Mouse (Mus musculus) hindbrain, embryonic 15.5 days (tissue): ENCODE data around the gene Dmrt3. TPM values are rescaled to one million over a fixed set of nuclear protein-coding genes. Genes with fewer than 3 reads are reported as not detected.

Source experiments
- ATAC-seq: fragments of 200-750 bp; cut with Nextera tagmentation; 2 replicates; pipeline ENCODE4 v1.8.0; 2017; ENCODE audit warnings: low read depth, moderate number of reproducible peaks, moderate TSS enrichment; ENCODE audit not compliant: low FRiP score
- H3K27ac ChIP-seq: fragments of 300-500 bp; sonication (generic); replicated peaks from 2 replicates; pipeline ENCODE4 v1.5.1; 2015; ENCODE audit warnings: mild to moderate bottlenecking, inconsistent platforms
- H3K27me3 ChIP-seq: fragments of 300-500 bp; sonication (generic); 2 replicates; pipeline ENCODE4 v1.6.1; 2015; ENCODE audit warnings: control low read depth, inconsistent platforms
- H3K36me3 ChIP-seq: fragments of 300-500 bp; sonication (generic); 2 replicates; pipeline ENCODE4 v1.6.1; 2015; ENCODE audit warnings: control low read depth, inconsistent platforms
- H3K4me1 ChIP-seq: fragments of 300-500 bp; sonication (generic); replicated peaks from 2 replicates; pipeline ENCODE4 v1.6.1; 2015; ENCODE audit warnings: control low read depth, inconsistent platforms
- H3K4me2 ChIP-seq: fragments of 300-500 bp; sonication (generic); 2 replicates; pipeline ENCODE4 v1.6.1; 2015; ENCODE audit warnings: moderate library complexity, mild to moderate bottlenecking, inconsistent platforms
- H3K4me3 ChIP-seq: fragments of 300-500 bp; sonication (generic); 2 replicates; pipeline ENCODE4 v1.5.1; 2015; ENCODE audit warnings: mild to moderate bottlenecking, inconsistent platforms
- H3K9ac ChIP-seq: fragments of 300-500 bp; sonication (generic); 2 replicates; pipeline ENCODE4 v1.6.1; 2015; ENCODE audit warnings: inconsistent platforms
- H3K9me3 ChIP-seq: fragments of 300-500 bp; sonication (generic); 2 replicates; pipeline ENCODE4 v1.6.1; 2016; ENCODE audit warnings: control low read depth, inconsistent platforms
- WGBS: fragments of 180-500 bp; shearing (Covaris S2); methylation state at CpG from one replicate; pipeline ENCODE4 v1.1.7; 2015; 5-methylcytosine and 5-hydroxymethylcytosine counted together
- polyA plus RNA-seq: library from polyadenylated mRNA; unstranded; fragments of >200 nt; fragmentation: Nextera tagmentation; extraction: Ambion mirVana; gene quantifications from 2 replicates; pipeline ENCODE4 v1.2.1, GENCODE M21; 2015

The Dmrt3 gene
- 0.38 and 0.49 TPM in 2 replicates for polyA plus RNA-seq

- under 1% methylated on average over 27 of the region's 29 CpGs for WGBS
- no peak within 1 kb of the TSS for H3K9ac ChIP-seq
- peaks cover 21% of the 10 kb centered on the region for H3K4me1 ChIP-seq
- H3K4me2 ChIP-seq = peak within 1 kb of the TSS; percentile 48
- no peak within 1 kb of the TSS for H3K27ac ChIP-seq
- ATAC-seq = no peak
- no peaks in the 10 kb centered on the region for H3K36me3 ChIP-seq
- peak within 1 kb of the TSS; percentile 16 for H3K4me3 ChIP-seq
- H3K27me3 ChIP-seq = peaks cover 87% of the 10 kb centered on the region
- no peaks in the 10 kb centered on the region for H3K9me3 ChIP-seq
These were observed at the start of gene Dmrt3 for GRCm38 (mm10) chr19:25610015-25610410. Gene Dmrt3, plus strand, starts transcription at chr19:25610301.

DNA sequence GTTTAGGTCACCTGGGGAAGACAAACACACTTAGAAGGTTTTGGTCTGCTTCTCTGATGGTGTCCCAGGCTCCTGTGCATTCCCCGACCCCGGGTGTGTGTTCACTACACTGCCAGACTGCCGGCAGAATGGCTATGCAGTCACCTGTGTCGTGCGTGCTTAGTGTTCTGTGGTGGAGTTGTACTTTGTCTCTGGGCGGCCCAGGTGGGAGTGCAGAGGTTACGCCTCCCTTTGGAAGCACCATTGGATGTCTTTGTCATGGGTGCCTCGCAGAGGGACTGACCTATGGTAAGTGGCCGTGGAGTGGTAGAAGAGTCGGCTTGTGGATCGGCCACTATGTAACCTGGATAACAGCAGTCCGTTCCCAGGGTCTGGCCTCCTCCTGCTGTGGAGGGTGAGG lies 45.7 kb upstream of the Dmrt3 start:
- H3K27ac ChIP-seq = no peak overlapping the region
- H3K4me3 ChIP-seq = no peak overlapping the region
- no peak for ATAC-seq
- H3K9ac ChIP-seq = no peak overlapping the region
- H3K9me3 ChIP-seq = peaks cover 6% of the 10 kb centered on the region; the same call in 1 of the 2 replicates
- H3K36me3 ChIP-seq = no peaks in the 10 kb centered on the region
- H3K4me1 ChIP-seq = no peaks in the 10 kb centered on the region
- H3K27me3 ChIP-seq = 0 out of 2 replicates have a peak, but pooled peaks cover 2% of the 10 kb centered on the region
- WGBS = 83% methylated on average over 12 of the region's 12 CpGs
- no peak overlapping the region for H3K4me2 ChIP-seq

DNA sequence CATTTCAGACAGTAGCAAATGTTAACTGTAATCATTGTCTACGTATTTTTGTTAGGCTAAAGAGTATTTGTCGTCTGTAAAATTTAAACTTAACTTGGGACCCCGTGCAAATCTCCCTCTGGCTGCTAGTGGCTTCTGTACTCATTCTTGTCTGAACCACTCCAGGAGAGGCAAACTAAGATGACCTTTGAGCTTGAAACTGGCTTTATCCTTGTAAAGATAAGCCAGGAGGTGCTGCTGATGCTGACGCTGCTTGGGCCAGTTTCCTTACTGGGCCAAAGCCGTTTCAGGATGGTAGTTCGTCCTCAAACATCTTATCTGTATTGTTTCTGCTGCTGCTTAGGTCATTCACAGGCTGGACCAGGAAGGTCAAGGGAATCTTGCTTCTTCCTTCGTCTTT lies 40.3 kb upstream of the Dmrt3 start:
- 90% methylated on average over 7 of the region's 7 CpGs for WGBS

GRCm38 (mm10) chr19:25574431-25574830 lies 35.7 kb upstream of the Dmrt3 start:
- 0 out of 2 replicates have a peak, but pooled peaks cover 4% of the 10 kb centered on the region for H3K4me1 ChIP-seq
- peaks cover 42% of the 10 kb centered on the region for H3K27me3 ChIP-seq
- no peak for ATAC-seq
- no peak overlapping the region for H3K4me2 ChIP-seq
- no peak overlapping the region for H3K4me3 ChIP-seq
- H3K36me3 ChIP-seq = no peaks in the 10 kb centered on the region
- H3K9ac ChIP-seq = no peak overlapping the region
- no peaks in the 10 kb centered on the region for H3K9me3 ChIP-seq
- no peak overlapping the region for H3K27ac ChIP-seq
- 53% methylated on average over 10 of the region's 10 CpGs for WGBS

More for the DNA sequence above, 40.3 kb upstream of the Dmrt3 start:
- H3K4me2 ChIP-seq = no peak overlapping the region
- H3K9ac ChIP-seq = no peak overlapping the region
- H3K4me3 ChIP-seq = no peak overlapping the region
- H3K36me3 ChIP-seq = no peaks in the 10 kb centered on the region
- H3K27me3 ChIP-seq = peaks cover 24% of the 10 kb centered on the region
- ATAC-seq = no peak
- no peaks in the 10 kb centered on the region for H3K9me3 ChIP-seq
- H3K27ac ChIP-seq = no peak overlapping the region
- H3K4me1 ChIP-seq = no peaks in the 10 kb centered on the region

DNA sequence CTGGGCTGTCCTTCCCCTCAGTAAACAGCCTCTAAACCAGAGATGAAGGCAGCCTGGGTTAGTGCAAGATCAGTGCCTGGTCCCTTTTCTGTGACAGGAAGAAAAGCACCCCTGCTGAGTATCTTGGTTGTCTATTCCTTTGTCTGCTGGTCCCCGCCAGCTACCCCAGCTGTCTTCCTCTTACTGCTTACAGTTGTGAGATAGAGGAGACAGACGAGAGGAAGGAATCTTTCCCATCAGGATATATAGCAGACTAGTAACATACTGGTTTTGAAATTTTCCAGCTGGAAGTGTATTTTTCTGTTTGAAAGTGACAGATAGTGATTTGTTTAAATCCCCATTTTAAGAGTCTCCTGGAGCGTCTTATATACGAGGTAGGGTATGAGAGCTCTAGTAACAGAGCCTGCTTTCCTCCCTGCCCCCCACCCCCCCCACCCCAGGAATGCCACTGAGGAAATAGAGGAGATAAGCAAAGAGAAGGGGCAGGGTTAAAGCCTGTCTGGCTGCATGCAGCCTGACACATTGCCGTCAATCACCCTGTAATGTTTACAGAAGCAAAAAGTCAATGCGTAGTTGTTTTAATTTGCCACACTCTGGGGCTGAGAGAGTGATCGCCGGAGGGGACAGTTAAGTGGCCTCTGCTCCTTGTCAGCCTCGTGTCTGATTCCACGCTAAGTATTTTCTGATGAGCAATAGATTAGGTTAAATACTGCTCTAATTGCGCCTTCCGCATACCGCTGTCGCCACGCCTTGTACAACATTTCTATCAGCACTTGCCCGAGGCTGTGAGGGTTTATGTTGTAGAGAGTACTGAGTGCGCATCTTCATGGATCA lies 34.9 kb upstream of the Dmrt3 start:
- H3K4me2 ChIP-seq = peak overlapping the region; percentile 29
- peaks cover 39% of the 10 kb centered on the region for H3K27me3 ChIP-seq
- no peak for ATAC-seq
- H3K9me3 ChIP-seq = no peaks in the 10 kb centered on the region
- no peak overlapping the region for H3K27ac ChIP-seq
- H3K4me3 ChIP-seq = no peak overlapping the region
- H3K36me3 ChIP-seq = no peaks in the 10 kb centered on the region
- WGBS = 15% methylated on average over 17 of the region's 17 CpGs
- no peak overlapping the region for H3K9ac ChIP-seq
- H3K4me1 ChIP-seq = 0 out of 2 replicates have a peak, but pooled peaks cover 4% of the 10 kb centered on the region

GRCm38 (mm10) chr19:25578358-25578757 lies 31.7 kb upstream of the Dmrt3 start:
- Histone ChIP-seq H3K4me1 (0 out of 2 replicates have a peak, but pooled peaks cover 4% of the 10 kb centered on the region), H3K9me3 (no peaks in the 10 kb centered on the region), H3K4me2 (no peak overlapping the region), H3K36me3 (no peaks in the 10 kb centered on the region), H3K27ac (no peak overlapping the region), H3K9ac (no peak overlapping the region), H3K4me3 (no peak overlapping the region), H3K27me3 (peaks cover 30% of the 10 kb centered on the region)
- ATAC-seq = no peak
- 95% methylated on average over 2 of the region's 2 CpGs for WGBS

- Histone ChIP-seq H3K4me3 (no peak overlapping the region), H3K9ac (no peak overlapping the region), H3K27me3 (peaks cover 20% of the 10 kb centered on the region), H3K4me2 (no peak overlapping the region), H3K27ac (no peak overlapping the region), H3K36me3 (no peaks in the 10 kb centered on the region), H3K9me3 (no peaks in the 10 kb centered on the region), H3K4me1 (0 out of 2 replicates have a peak, but pooled peaks cover 4% of the 10 kb centered on the region)
- ATAC-seq = no peak
- 91% methylated on average over 2 of the region's 2 CpGs for WGBS
These were observed 30.7 kb upstream of the Dmrt3 start for GRCm38 (mm10) chr19:25579440-25579839.

GRCm38 (mm10) chr19:25597717-25598232 lies 12.3 kb upstream of the Dmrt3 start:
- Histone ChIP-seq H3K9ac (no peak overlapping the region), H3K27ac (no peak overlapping the region), H3K4me2 (no peak overlapping the region), H3K36me3 (no peaks in the 10 kb centered on the region), H3K27me3 (peaks cover 67% of the 10 kb centered on the region), H3K9me3 (no peaks in the 10 kb centered on the region), H3K4me1 (no peaks in the 10 kb centered on the region), H3K4me3 (no peak overlapping the region)
- whole genome bisulfite sequencing = 89% methylated on average over 3 of the region's 3 CpGs
- ATAC-seq = no peak

- 22% methylated on average over 4 of the region's 4 CpGs for WGBS
These were observed 11.5 kb upstream of the Dmrt3 start for GRCm38 (mm10) chr19:25598626-25599025.

DNA sequence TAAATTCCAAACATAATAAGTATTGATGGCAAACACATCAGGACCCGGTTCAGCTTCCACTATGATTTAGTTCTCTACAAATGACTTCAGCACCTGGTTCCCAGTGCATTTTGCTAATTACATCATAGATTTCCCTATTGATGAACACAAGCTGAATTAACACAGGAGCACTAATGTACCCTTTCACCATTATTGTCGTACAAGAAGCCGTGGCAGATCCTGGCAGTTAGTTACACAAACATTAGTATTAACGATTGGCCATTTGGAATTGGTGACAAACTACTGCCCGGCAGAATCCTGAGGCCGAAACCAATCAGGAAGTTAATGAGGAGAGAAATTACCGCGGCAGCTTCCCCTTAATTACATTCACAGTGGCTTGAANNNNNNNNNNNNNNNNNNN lies 8.1 kb upstream of the Dmrt3 start:
- H3K4me3 ChIP-seq = no peak overlapping the region
- no peak overlapping the region for H3K4me2 ChIP-seq
- H3K27me3 ChIP-seq = peaks cover 83% of the 10 kb centered on the region
- H3K27ac ChIP-seq = no peak overlapping the region
- H3K4me1 ChIP-seq = peaks cover 7% of the 10 kb centered on the region; the same call in 1 of the 2 replicates
- H3K9me3 ChIP-seq = no peaks in the 10 kb centered on the region
- 8% methylated on average over 8 of the region's 8 CpGs for WGBS
- H3K36me3 ChIP-seq = no peaks in the 10 kb centered on the region
- no peak for ATAC-seq
- no peak overlapping the region for H3K9ac ChIP-seq

More at GRCm38 (mm10) chr19:25598626-25599025, 11.5 kb upstream of the Dmrt3 start:
- Histone ChIP-seq H3K4me2 (no peak overlapping the region), H3K9ac (no peak overlapping the region), H3K4me3 (no peak overlapping the region), H3K9me3 (no peaks in the 10 kb centered on the region), H3K27ac (no peak overlapping the region), H3K36me3 (no peaks in the 10 kb centered on the region), H3K4me1 (no peaks in the 10 kb centered on the region), H3K27me3 (peaks cover 72% of the 10 kb centered on the region)
- no peak for ATAC-seq

DNA sequence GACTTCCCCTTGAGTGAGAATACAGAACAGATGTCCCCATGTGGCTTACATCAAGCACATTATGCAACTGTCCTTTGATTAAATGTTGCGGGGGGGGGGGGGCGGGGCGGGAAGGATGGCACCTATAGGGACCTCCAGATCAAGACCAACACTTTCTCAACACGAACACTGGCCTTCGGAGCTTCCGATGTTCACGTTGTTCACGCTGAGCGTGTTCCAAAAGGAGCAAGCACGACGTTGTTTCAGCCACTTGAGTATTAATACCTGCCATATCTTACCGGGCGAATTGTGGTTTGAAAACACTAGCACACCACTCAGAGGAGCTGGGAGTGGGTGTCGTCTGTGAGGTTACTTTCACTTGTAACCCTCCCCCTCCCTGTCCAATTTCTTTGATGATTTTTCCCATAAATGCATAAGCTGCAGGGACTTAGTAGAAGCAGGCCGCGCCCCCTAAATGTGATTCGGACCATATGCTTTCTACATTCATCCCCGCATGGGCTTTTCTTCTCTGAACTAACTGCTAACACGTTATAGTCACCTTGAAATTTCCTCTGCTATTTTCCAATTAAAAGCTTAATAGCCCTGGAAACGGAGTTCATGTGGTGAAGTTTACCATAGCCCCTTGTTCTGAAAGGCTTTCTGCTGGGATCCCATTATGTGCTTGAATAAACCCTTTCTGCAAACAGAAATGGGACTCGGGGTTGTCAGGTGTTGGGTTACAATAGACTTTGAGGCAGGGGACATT lies 2.5 kb upstream of the Dmrt3 start:
- ATAC-seq = no peak
- under 1% methylated on average over 21 of the region's 21 CpGs for WGBS
- no peak overlapping the region for H3K4me2 ChIP-seq
- no peak overlapping the region for H3K9ac ChIP-seq
- H3K36me3 ChIP-seq = no peaks in the 10 kb centered on the region
- H3K27ac ChIP-seq = no peak overlapping the region
- H3K27me3 ChIP-seq = peaks cover 82% of the 10 kb centered on the region
- H3K4me1 ChIP-seq = peaks cover 21% of the 10 kb centered on the region
- H3K4me3 ChIP-seq = no peak overlapping the region
- H3K9me3 ChIP-seq = no peaks in the 10 kb centered on the region

DNA sequence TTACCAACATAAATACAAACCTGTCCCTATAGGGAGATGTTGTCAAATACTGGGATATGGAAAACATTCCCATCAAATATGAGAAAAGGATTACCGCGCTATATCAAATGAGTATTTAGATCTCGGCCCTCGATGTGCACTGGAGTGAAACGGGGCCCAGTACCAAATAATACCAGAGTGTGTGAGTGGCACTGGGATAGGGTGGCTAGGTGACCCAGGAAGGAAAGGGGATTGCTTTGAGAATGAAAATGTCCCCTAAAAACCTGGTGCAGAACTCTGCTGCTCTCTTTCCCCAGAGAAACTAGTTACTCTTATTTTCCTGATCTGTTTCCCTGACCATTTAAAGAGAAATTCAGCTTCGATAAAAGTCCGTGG lies 1.9 kb upstream of the Dmrt3 start:
- WGBS = under 1% methylated on average over 7 of the region's 7 CpGs
- Histone ChIP-seq H3K9me3 (no peaks in the 10 kb centered on the region), H3K4me2 (no peak overlapping the region), H3K4me3 (no peak overlapping the region), H3K36me3 (no peaks in the 10 kb centered on the region), H3K27me3 (peaks cover 83% of the 10 kb centered on the region), H3K9ac (no peak overlapping the region), H3K4me1 (peaks cover 21% of the 10 kb centered on the region), H3K27ac (no peak overlapping the region)
- no peak for ATAC-seq
